Mouse (Mus musculus) mature B cell (primary cell): ENCODE results near the gene Vps45.
"Not testable (repeated sequence)": the region's sequence is repeated elsewhere in the genome, so short reads cannot be mapped to it uniquely, and the experiment has no call there.

ENCODE experiments used
- in situ Hi-C: fragments of 300-500 bp; cut with MboI; formaldehyde crosslinking; loops from 2 replicates; pipeline ENCODE4 v1.14.3; 2019

Vps45 gene

GRCm38 (mm10) chr3:96081006-96081405 lies 22.7 kb upstream of the Vps45 start:
- in situ Hi-C loops, result loop anchor here (5.0 kb wide), 1 partner anchor 66 kb away; no protein-coding TSS in a partner anchor

GRCm38 (mm10) chr3:96078711-96079110 lies 20.4 kb upstream of the Vps45 start:
- in situ Hi-C loops, result no loop called here

GRCm38 (mm10) chr3:96078066-96078465 lies 19.8 kb upstream of the Vps45 start:
- in situ Hi-C loops, result no loop called here

GRCm38 (mm10) chr3:96072921-96073486 lies 14.7 kb upstream of the Vps45 start:
- in situ Hi-C loops, result no loop called here

GRCm38 (mm10) chr3:96070241-96070640 lies 12.0 kb upstream of the Vps45 start:
- in situ Hi-C loops, result no loop called here

GRCm38 (mm10) chr3:96069542-96069941 lies 11.3 kb upstream of the Vps45 start:
- in situ Hi-C loops, result no loop called here

- in situ Hi-C loops, result no loop called here
Observed at GRCm38 (mm10) chr3:96069046-96069445, 10.8 kb upstream of the Vps45 start.

- in situ Hi-C loops, result no loop called here
Observed at GRCm38 (mm10) chr3:96066741-96067140, 8.5 kb upstream of the Vps45 start.

GRCm38 (mm10) chr3:96065754-96066375 lies 7.6 kb upstream of the Vps45 start:
- in situ Hi-C loops, result no loop called here

GRCm38 (mm10) chr3:96065147-96065546 lies 6.9 kb upstream of the Vps45 start:
- in situ Hi-C loops, result no loop called here

- in situ Hi-C loops, result no loop called here
Observed at GRCm38 (mm10) chr3:96064217-96064616, 6.0 kb upstream of the Vps45 start.

GRCm38 (mm10) chr3:96063299-96063698 lies 5.0 kb upstream of the Vps45 start:
- in situ Hi-C loops, result no loop called here

GRCm38 (mm10) chr3:96060146-96060545 lies 1.9 kb upstream of the Vps45 start:
- in situ Hi-C loops, result no loop called here

GRCm38 (mm10) chr3:96057747-96058204 lies 490 bp downstream of the Vps45 start:
- in situ Hi-C loops, result loop anchor here (5.0 kb wide), 1 partner anchor 90 kb away; no protein-coding TSS in a partner anchor

GRCm38 (mm10) chr3:96056031-96056430 lies 2.2 kb downstream of the Vps45 start:
- in situ Hi-C loops, result loop anchor here (5.0 kb wide), 1 partner anchor 89 kb away; no protein-coding TSS in a partner anchor

GRCm38 (mm10) chr3:96055294-96055693 lies 3.0 kb downstream of the Vps45 start:
- in situ Hi-C loops, result loop anchor here (5.0 kb wide), 1 partner anchor 88 kb away; no protein-coding TSS in a partner anchor

- in situ Hi-C loops, result no loop called here
Observed at GRCm38 (mm10) chr3:96051839-96052238, 6.4 kb downstream of the Vps45 start.

- in situ Hi-C loops, result no loop called here
Observed at GRCm38 (mm10) chr3:96051186-96051585, 7.1 kb downstream of the Vps45 start.

GRCm38 (mm10) chr3:96050779-96051178 lies 7.5 kb downstream of the Vps45 start:
- in situ Hi-C loops, result no loop called here

- in situ Hi-C loops, result not testable (repeated sequence)
Observed at GRCm38 (mm10) chr3:96044559-96044958, 13.7 kb downstream of the Vps45 start.

GRCm38 (mm10) chr3:96043104-96043503 lies 15.2 kb downstream of the Vps45 start:
- in situ Hi-C loops, result no loop called here

- in situ Hi-C loops, result no loop called here
Observed at GRCm38 (mm10) chr3:96041079-96041478, 17.2 kb downstream of the Vps45 start.

GRCm38 (mm10) chr3:96040663-96041006 lies 17.6 kb downstream of the Vps45 start:
- in situ Hi-C loops, result no loop called here
